Mouse (Mus musculus): ENCODE measurements around the gene Gm27027. TPM values are rescaled to one million over a fixed set of nuclear protein-coding genes. Genes with fewer than 3 reads are reported as not detected.

Gm27027 gene
- polyA plus RNA-seq, 1 experiment from 2014 or later, result not detected

- H3K9ac ChIP-seq (ENCODE audit: low read length), result no peak overlapping the region
- no peaks in the 10 kb centered on the region for H3K27me3 ChIP-seq (ENCODE audit: control insufficient read depth, insufficient read depth, low read length)
- no peaks in the 10 kb centered on the region for H3K36me3 ChIP-seq (ENCODE audit: control insufficient read depth, insufficient read depth, low read length)
- no peak overlapping the region for H3K4me2 ChIP-seq (ENCODE audit: low read length)
- H3K4me1 ChIP-seq (ENCODE audit: control insufficient read depth in 2 of 2, insufficient read depth in 2 of 2, low read length in 2 of 2), result peaks cover 1 to 3% of the 10 kb centered on the region in 2 experiments
- no peak overlapping the region for H3K27ac ChIP-seq (replicated peaks in 1 of 2; ENCODE audit: control insufficient read depth in 1 of 2, insufficient read depth in 1 of 2, low read depth in 2 of 2, low read length in 2 of 2)
- 58% methylated on average over 5 of the region's 5 CpGs for WGBS
- ATAC-seq (ENCODE audit: insufficient number of reproducible peaks, insufficient read depth, low FRiP score, low read depth), result no peak
- no peak overlapping the region for H3K4me3 ChIP-seq (ENCODE audit: control insufficient read depth in 1 of 2, insufficient read depth in 1 of 2, low read depth in 1 of 2, low read length in 2 of 2)
- peaks cover 20% of the 10 kb centered on the region for H3K9me3 ChIP-seq (ENCODE audit: control insufficient read depth, low read length)
Measured at GRCm38 (mm10) chr2:93946976-93947375, 49.2 kb downstream of the Gm27027 start.

- no peaks in the 10 kb centered on the region for H3K36me3 ChIP-seq (ENCODE audit: control insufficient read depth, insufficient read depth, low read length)
- H3K4me1 ChIP-seq (ENCODE audit: control insufficient read depth in 2 of 2, insufficient read depth in 2 of 2, low read length in 2 of 2), result peaks cover 7 to 16% of the 10 kb centered on the region in 2 experiments
- H3K9me3 ChIP-seq (ENCODE audit: control insufficient read depth, low read length), result peaks cover 20% of the 10 kb centered on the region
- no peak overlapping the region for H3K27ac ChIP-seq (replicated peaks in 1 of 2; ENCODE audit: control insufficient read depth in 1 of 2, insufficient read depth in 1 of 2, low read depth in 2 of 2, low read length in 2 of 2)
- H3K27me3 ChIP-seq (ENCODE audit: control insufficient read depth, insufficient read depth, low read length), result no peaks in the 10 kb centered on the region
- no peak overlapping the region for H3K4me3 ChIP-seq (ENCODE audit: control insufficient read depth in 1 of 2, insufficient read depth in 1 of 2, low read depth in 1 of 2, low read length in 2 of 2)
- H3K4me2 ChIP-seq (ENCODE audit: low read length), result no peak overlapping the region
- ATAC-seq (ENCODE audit: insufficient number of reproducible peaks, insufficient read depth, low FRiP score, low read depth), result no peak
- 87% methylated on average over 4 of the region's 4 CpGs for WGBS
- H3K9ac ChIP-seq (ENCODE audit: low read length), result no peak overlapping the region
Measured at GRCm38 (mm10) chr2:93944855-93945254, 51.3 kb downstream of the Gm27027 start.

DNA sequence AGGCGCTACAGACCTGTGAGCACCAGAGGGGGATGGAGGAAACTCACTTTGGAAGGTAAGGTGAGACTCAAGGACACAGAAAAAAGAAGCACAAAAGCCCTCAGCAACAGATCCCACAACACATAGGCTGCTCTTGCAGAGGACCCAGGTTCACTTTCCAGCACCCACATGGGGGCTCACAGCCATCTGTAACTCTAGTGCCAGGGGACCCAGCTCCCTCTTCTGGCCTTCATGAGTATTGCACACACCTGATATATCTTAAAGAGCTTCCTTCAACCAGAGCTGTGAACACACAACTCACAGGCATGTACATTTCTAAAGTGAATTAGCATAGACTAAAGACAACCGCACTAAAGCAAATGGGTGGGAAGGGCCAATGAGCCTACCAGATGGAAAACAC, 52.1 kb downstream of the Gm27027 start:
- H3K4me1 ChIP-seq (ENCODE audit: control insufficient read depth in 2 of 2, insufficient read depth in 2 of 2, low read length in 2 of 2), result peaks cover 7 to 16% of the 10 kb centered on the region in 2 experiments
- H3K9ac ChIP-seq (ENCODE audit: low read length), result no peak overlapping the region
- 91% methylated on average over 2 of the region's 2 CpGs for WGBS
- no peaks in the 10 kb centered on the region for H3K27me3 ChIP-seq (ENCODE audit: control insufficient read depth, insufficient read depth, low read length)
- no peak overlapping the region for H3K4me3 ChIP-seq (ENCODE audit: control insufficient read depth in 1 of 2, insufficient read depth in 1 of 2, low read depth in 1 of 2, low read length in 2 of 2)
- H3K27ac ChIP-seq (replicated peaks in 1 of 2; ENCODE audit: control insufficient read depth in 1 of 2, insufficient read depth in 1 of 2, low read depth in 2 of 2, low read length in 2 of 2), result no peak overlapping the region
- no peak overlapping the region for H3K4me2 ChIP-seq (ENCODE audit: low read length)
- peaks cover 18% of the 10 kb centered on the region for H3K9me3 ChIP-seq (ENCODE audit: control insufficient read depth, low read length)
- H3K36me3 ChIP-seq (ENCODE audit: control insufficient read depth, insufficient read depth, low read length), result no peaks in the 10 kb centered on the region
- ATAC-seq (ENCODE audit: insufficient number of reproducible peaks, insufficient read depth, low FRiP score, low read depth), result no peak

GRCm38 (mm10) chr2:93941670-93942069, 54.5 kb downstream of the Gm27027 start:
- H3K9me3 ChIP-seq (ENCODE audit: control insufficient read depth, low read length), result peaks cover 16% of the 10 kb centered on the region
- peak overlapping the region; percentile 53 for H3K4me2 ChIP-seq (ENCODE audit: low read length)
- H3K27me3 ChIP-seq (ENCODE audit: control insufficient read depth, insufficient read depth, low read length), result no peaks in the 10 kb centered on the region
- WGBS, result 9% methylated on average over 11 of the region's 11 CpGs
- peak overlapping the region in 1 of 2 experiments; percentile 51; a peak in 3 of 4 replicates for H3K27ac ChIP-seq (replicated peaks in 1 of 2; ENCODE audit: control insufficient read depth in 1 of 2, insufficient read depth in 1 of 2, low read depth in 2 of 2, low read length in 2 of 2)
- H3K36me3 ChIP-seq (ENCODE audit: control insufficient read depth, insufficient read depth, low read length), result no peaks in the 10 kb centered on the region
- peak; percentile 82 for ATAC-seq (ENCODE audit: insufficient number of reproducible peaks, insufficient read depth, low FRiP score, low read depth)
- H3K4me1 ChIP-seq (ENCODE audit: control insufficient read depth in 2 of 2, insufficient read depth in 2 of 2, low read length in 2 of 2), result peaks cover 12 to 24% of the 10 kb centered on the region in 2 experiments
- H3K4me3 ChIP-seq (ENCODE audit: control insufficient read depth in 1 of 2, insufficient read depth in 1 of 2, low read depth in 1 of 2, low read length in 2 of 2), result no peak overlapping the region
- H3K9ac ChIP-seq (ENCODE audit: low read length), result 0 out of 2 replicates have a peak overlapping the region, but pooled peaks have one; percentile 14

DNA sequence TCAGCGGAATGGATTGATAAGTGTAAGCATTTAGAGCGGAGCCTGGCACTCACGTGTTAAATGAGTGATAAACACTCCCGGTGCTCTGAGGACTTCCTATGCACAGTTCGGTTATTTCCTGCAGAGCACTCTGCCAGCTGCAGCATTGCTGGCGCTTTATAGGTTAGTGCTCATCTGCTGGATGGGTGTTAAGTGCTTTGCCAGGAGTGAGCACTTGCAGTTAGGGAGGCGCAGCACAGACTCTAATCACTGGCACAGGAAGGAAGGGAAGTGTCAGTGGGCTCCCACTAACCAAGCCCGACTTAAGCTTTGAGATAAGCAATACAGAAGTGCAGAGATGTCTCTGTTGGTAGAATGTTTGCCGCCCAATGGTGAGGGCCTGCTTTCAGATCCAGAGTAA, 57.6 kb downstream of the Gm27027 start:
- no peaks in the 10 kb centered on the region for H3K27me3 ChIP-seq (ENCODE audit: control insufficient read depth, insufficient read depth, low read length)
- H3K9me3 ChIP-seq (ENCODE audit: control insufficient read depth, low read length), result peaks cover 9% of the 10 kb centered on the region
- H3K4me1 ChIP-seq (ENCODE audit: control insufficient read depth in 2 of 2, insufficient read depth in 2 of 2, low read length in 2 of 2), result peaks cover 12 to 24% of the 10 kb centered on the region in 2 experiments
- no peak overlapping the region for H3K27ac ChIP-seq (replicated peaks in 1 of 2; ENCODE audit: control insufficient read depth in 1 of 2, insufficient read depth in 1 of 2, low read depth in 2 of 2, low read length in 2 of 2)
- WGBS, result 16% methylated on average over 9 of the region's 9 CpGs
- H3K4me2 ChIP-seq (ENCODE audit: low read length), result peak overlapping the region; percentile 17; the same call in 1 of the 2 replicates
- no peak overlapping the region for H3K4me3 ChIP-seq (ENCODE audit: control insufficient read depth in 1 of 2, insufficient read depth in 1 of 2, low read depth in 1 of 2, low read length in 2 of 2)
- H3K9ac ChIP-seq (ENCODE audit: low read length), result no peak overlapping the region
- no peaks in the 10 kb centered on the region for H3K36me3 ChIP-seq (ENCODE audit: control insufficient read depth, insufficient read depth, low read length)
- ATAC-seq (ENCODE audit: insufficient number of reproducible peaks, insufficient read depth, low FRiP score, low read depth), result no peak

DNA sequence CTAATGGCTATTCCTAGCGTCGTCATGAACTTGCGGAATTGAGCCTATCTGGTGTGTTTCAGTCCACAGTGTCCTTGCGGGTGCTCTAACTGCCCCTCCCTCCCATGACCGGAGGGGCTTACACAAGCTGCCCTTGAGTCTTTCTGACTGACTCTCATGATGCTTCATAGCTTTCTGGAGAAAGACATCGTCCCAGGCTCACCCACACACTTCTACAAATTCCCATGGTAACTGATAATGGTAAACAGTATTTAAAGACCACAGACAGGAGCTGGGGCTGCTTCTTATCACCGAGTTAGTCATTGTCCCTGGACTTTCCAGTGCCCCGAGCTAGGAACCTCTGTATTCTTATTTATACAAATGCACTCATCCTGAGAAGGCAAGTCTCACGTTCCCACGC, 67.3 kb downstream of the Gm27027 start:
- no peaks in the 10 kb centered on the region for H3K36me3 ChIP-seq (ENCODE audit: control insufficient read depth, insufficient read depth, low read length)
- H3K4me3 ChIP-seq (ENCODE audit: control insufficient read depth in 1 of 2, insufficient read depth in 1 of 2, low read depth in 1 of 2, low read length in 2 of 2), result no peak overlapping the region
- H3K9ac ChIP-seq (ENCODE audit: low read length), result no peak overlapping the region
- no peak overlapping the region for H3K4me2 ChIP-seq (ENCODE audit: low read length)
- peaks cover 5% of the 10 kb centered on the region; the same call in 1 of the 2 replicates for H3K27me3 ChIP-seq (ENCODE audit: control insufficient read depth, insufficient read depth, low read length)
- no peaks in the 10 kb centered on the region for H3K4me1 ChIP-seq (ENCODE audit: control insufficient read depth in 2 of 2, insufficient read depth in 2 of 2, low read length in 2 of 2)
- 40% methylated on average over 10 of the region's 10 CpGs for WGBS
- H3K27ac ChIP-seq (replicated peaks in 1 of 2; ENCODE audit: control insufficient read depth in 1 of 2, insufficient read depth in 1 of 2, low read depth in 2 of 2, low read length in 2 of 2), result no peak overlapping the region
- ATAC-seq (ENCODE audit: insufficient number of reproducible peaks, insufficient read depth, low FRiP score, low read depth), result no peak
- H3K9me3 ChIP-seq (ENCODE audit: control insufficient read depth, low read length), result no peaks in the 10 kb centered on the region

GRCm38 (mm10) chr2:93927701-93928437, 68.3 kb downstream of the Gm27027 start:
- Histone ChIP-seq H3K9ac (ENCODE audit: low read length) (no peak overlapping the region), H3K9me3 (ENCODE audit: control insufficient read depth, low read length) (no peaks in the 10 kb centered on the region), H3K36me3 (ENCODE audit: control insufficient read depth, insufficient read depth, low read length) (no peaks in the 10 kb centered on the region), H3K4me1 (ENCODE audit: control insufficient read depth in 2 of 2, insufficient read depth in 2 of 2, low read length in 2 of 2) (no peaks in the 10 kb centered on the region), H3K27me3 (ENCODE audit: control insufficient read depth, insufficient read depth, low read length) (peaks cover 5% of the 10 kb centered on the region; the same call in 1 of the 2 replicates), H3K27ac (replicated peaks in 1 of 2; ENCODE audit: control insufficient read depth in 1 of 2, insufficient read depth in 1 of 2, low read depth in 2 of 2, low read length in 2 of 2) (no peak overlapping the region), H3K4me3 (ENCODE audit: control insufficient read depth in 1 of 2, insufficient read depth in 1 of 2, low read depth in 1 of 2, low read length in 2 of 2) (no peak overlapping the region), H3K4me2 (ENCODE audit: low read length) (no peak overlapping the region)
- no peak for ATAC-seq (ENCODE audit: insufficient number of reproducible peaks, insufficient read depth, low FRiP score, low read depth)
- WGBS, result 60% methylated on average over 13 of the region's 13 CpGs

All from heart, embryonic 14.5 days (tissue).